Mouse (Mus musculus) limb, embryonic 14.5 days (tissue): ENCODE data around the gene Eps8l1. TPM values are rescaled to one million over a fixed set of nuclear protein-coding genes. Genes with fewer than 3 reads are reported as not detected.

Experiments used
- ATAC-seq: fragments of 200-750 bp; cut with Nextera tagmentation; 2 replicates; pipeline ENCODE4 v1.8.0; 2017; ENCODE audit warnings: low read depth, moderate number of reproducible peaks, moderate TSS enrichment; ENCODE audit not compliant: low FRiP score
- DNase-seq: peaks from one replicate; pipeline ENCODE4 v3.0.0-alpha.2; 2015; ENCODE audit warnings: low spot score
- H3K27ac ChIP-seq: fragments of 300-500 bp; sonication (generic); replicated peaks from 2 replicates; pipeline ENCODE4 v1.5.1; 2014; ENCODE audit warnings: low read depth, mild to moderate bottlenecking, low read length, moderate library complexity, mixed read lengths
- H3K27me3 ChIP-seq: fragments of 300-500 bp; sonication (generic); 2 replicates; pipeline ENCODE4 v1.6.1; 2014; ENCODE audit warnings: low read length, mixed read lengths; ENCODE audit not compliant: control insufficient read depth, insufficient read depth
- H3K36me3 ChIP-seq: fragments of 300-500 bp; sonication (generic); 2 replicates; pipeline ENCODE4 v1.6.1; 2014; ENCODE audit warnings: mild to moderate bottlenecking, low read length, moderate library complexity, mixed read lengths; ENCODE audit not compliant: control insufficient read depth, insufficient read depth
- H3K4me1 ChIP-seq: fragments of 300-500 bp; sonication (generic); 2 replicates; pipeline ENCODE4 v1.6.1; 2014; ENCODE audit warnings: antibody characterized with exemption, low read length, mixed read lengths; ENCODE audit not compliant: control insufficient read depth, insufficient read depth
- H3K4me2 ChIP-seq: fragments of 300-500 bp; sonication (generic); replicated peaks from 2 replicates; pipeline ENCODE4 v1.6.1; 2014; ENCODE audit warnings: low read depth, mild to moderate bottlenecking, low read length, moderate library complexity; ENCODE audit not compliant: severe bottlenecking
- H3K4me3 ChIP-seq: fragments of 300-500 bp; sonication (generic); replicated peaks from 2 replicates; pipeline ENCODE4 v1.5.1; 2014; ENCODE audit warnings: low read length
- H3K9ac ChIP-seq: fragments of 300-500 bp; sonication (generic); 2 replicates; pipeline ENCODE4 v1.6.1; 2014; ENCODE audit warnings: mild to moderate bottlenecking, low read depth, low read length, moderate library complexity; ENCODE audit not compliant: severe bottlenecking
- H3K9me3 ChIP-seq: fragments of 300-500 bp; sonication (generic); 2 replicates; pipeline ENCODE4 v1.6.1; 2016; ENCODE audit warnings: low read length; ENCODE audit not compliant: control insufficient read depth
- POLR2A ChIP-seq: fragments of 200-500 bp; IDR thresholded peaks from 2 replicates; pipeline ENCODE4 v1.8.0; 2012; ENCODE audit warnings: inconsistent platforms, mild to moderate bottlenecking, moderate library complexity, borderline replicate concordance; ENCODE audit not compliant: insufficient read depth, insufficient read length; ENCODE audit errors: extremely low read depth
- WGBS: fragments of 180-500 bp; shearing (Covaris S2); extraction: QIAGEN DNeasy Blood & Tissue Kit; methylation state at CpG from one replicate; pipeline ENCODE4 v1.1.7; 2014; 5-methylcytosine and 5-hydroxymethylcytosine counted together
- polyA plus RNA-seq, 2 experiments: library from polyadenylated mRNA; depleted of rRNA in 1 of 2; stranded (reverse) in 1 of 2; unstranded in 1 of 2; fragments of >200 nt; fragmentation: Nextera tagmentation in 1 of 2; extraction: Ambion mirVana in 1 of 2; gene quantifications; 2 replicates each; pipeline versions ENCODE4 v1.2.1 to v1.2.3; 2012 to 2014

Gene Eps8l1
- polyA plus RNA-seq, 2 experiments, result 1.9 to 6.9 TPM

DNA sequence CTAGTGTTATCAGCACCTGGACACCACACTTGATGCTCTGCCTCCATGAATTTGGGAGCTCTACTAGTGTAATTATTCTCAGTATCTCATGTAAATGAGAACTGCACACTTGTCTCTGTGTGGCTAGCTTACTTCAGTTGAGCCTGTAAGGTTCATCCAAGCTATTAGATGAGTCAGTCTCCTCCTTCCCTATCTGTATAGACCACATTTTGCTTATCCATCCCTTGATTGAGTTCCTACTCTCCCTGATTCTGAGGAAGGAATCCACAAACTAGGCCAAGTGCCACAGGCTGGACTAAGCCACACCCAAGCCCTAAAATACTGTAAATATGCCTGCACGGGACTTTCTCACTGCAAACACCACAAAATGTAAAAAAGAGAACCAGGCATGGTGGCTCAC is 33.5 kb downstream of the Eps8l1 start:
- no peak overlapping the region for H3K27ac ChIP-seq
- no peak overlapping the region for H3K4me2 ChIP-seq
- no peak overlapping the region for H3K9ac ChIP-seq
- no peaks in the 10 kb centered on the region for H3K9me3 ChIP-seq
- H3K4me1 ChIP-seq, result peaks cover 14% of the 10 kb centered on the region
- H3K4me3 ChIP-seq, result no peak overlapping the region
- DNase-seq, result no peak
- no peak for ATAC-seq
- no peaks in the 10 kb centered on the region for H3K27me3 ChIP-seq
- no peak for TF ChIP-seq POLR2A
- WGBS, result 90% methylated on average over 1 of the region's 1 CpGs
- H3K36me3 ChIP-seq, result peaks cover 55% of the 10 kb centered on the region

GRCm38 (mm10) chr7:4496468-4496867 is 36.0 kb downstream of the Eps8l1 start:
- no peaks in the 10 kb centered on the region for H3K9me3 ChIP-seq
- no peak overlapping the region for H3K4me2 ChIP-seq
- DNase-seq (no peak), ATAC-seq (no peak)
- no peak overlapping the region for H3K4me3 ChIP-seq
- peaks cover 42% of the 10 kb centered on the region for H3K36me3 ChIP-seq
- 94% methylated on average over 3 of the region's 3 CpGs for WGBS
- H3K27me3 ChIP-seq, result no peaks in the 10 kb centered on the region
- no peak for TF ChIP-seq POLR2A
- no peak overlapping the region for H3K27ac ChIP-seq
- peaks cover 29% of the 10 kb centered on the region for H3K4me1 ChIP-seq
- no peak overlapping the region for H3K9ac ChIP-seq

- WGBS, result 92% methylated on average over 9 of the region's 9 CpGs
- Histone ChIP-seq H3K36me3 (peaks cover 37% of the 10 kb centered on the region), H3K9ac (no peak overlapping the region), H3K4me3 (no peak overlapping the region), H3K4me1 (peaks cover 29% of the 10 kb centered on the region), H3K9me3 (no peaks in the 10 kb centered on the region), H3K4me2 (no peak overlapping the region), H3K27me3 (no peaks in the 10 kb centered on the region), H3K27ac (no peak overlapping the region)
- ATAC-seq (no peak), DNase-seq (no peak)
- no peak for TF ChIP-seq POLR2A
Observed at GRCm38 (mm10) chr7:4497271-4497903, 36.9 kb downstream of the Eps8l1 start.

GRCm38 (mm10) chr7:4498251-4498650 is 37.8 kb downstream of the Eps8l1 start:
- Histone ChIP-seq H3K27me3 (no peaks in the 10 kb centered on the region), H3K27ac (no peak overlapping the region), H3K36me3 (peaks cover 32% of the 10 kb centered on the region), H3K9ac (peak overlapping the region; percentile 31; the same call in 1 of the 2 replicates), H3K9me3 (no peaks in the 10 kb centered on the region), H3K4me1 (peaks cover 29% of the 10 kb centered on the region), H3K4me3 (no peak overlapping the region; the same call in 1 of the 2 replicates), H3K4me2 (no peak overlapping the region)
- DNase-seq (peak; percentile 69), ATAC-seq (no peak; the same call in 1 of the 2 replicates)
- no peak for TF ChIP-seq POLR2A
- 26% methylated on average over 9 of the region's 9 CpGs for WGBS

DNA sequence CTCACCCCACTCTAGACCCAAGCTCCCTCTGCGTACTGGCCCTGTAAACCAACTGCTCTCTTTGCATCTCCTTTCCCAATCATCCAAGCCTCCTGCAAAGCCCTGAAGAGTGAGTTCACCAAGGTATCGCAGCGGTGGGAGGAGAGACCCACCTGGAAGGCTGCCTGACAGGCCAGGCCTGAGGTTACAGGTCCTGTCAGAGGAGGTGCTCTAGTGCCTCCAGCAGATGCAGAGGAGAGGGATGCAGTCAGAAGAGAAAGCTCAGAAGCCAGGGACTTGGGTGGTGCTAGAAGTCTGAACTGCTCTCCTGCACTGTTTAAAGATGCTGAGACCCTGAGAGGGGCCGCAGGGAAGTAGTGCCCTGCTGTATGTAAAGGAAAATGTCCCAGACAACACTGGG is 38.6 kb downstream of the Eps8l1 start:
- no peak overlapping the region; the same call in 1 of the 2 replicates for H3K4me3 ChIP-seq
- ATAC-seq (no peak), DNase-seq (no peak)
- H3K36me3 ChIP-seq, result peaks cover 32% of the 10 kb centered on the region
- TF ChIP-seq POLR2A, result no peak
- no peaks in the 10 kb centered on the region for H3K27me3 ChIP-seq
- no peaks in the 10 kb centered on the region for H3K9me3 ChIP-seq
- H3K4me1 ChIP-seq, result peaks cover 29% of the 10 kb centered on the region
- 94% methylated on average over 4 of the region's 4 CpGs for WGBS
- no peak overlapping the region for H3K27ac ChIP-seq
- peak overlapping the region; percentile 31; the same call in 1 of the 2 replicates for H3K9ac ChIP-seq
- no peak overlapping the region; the same call in 1 of the 2 replicates for H3K4me2 ChIP-seq
